Mouse (Mus musculus) cerebellum, postnatal 36 days (tissue): ENCODE results near the gene Fblim1.

Experiments
- DNase-seq, 2 experiments: peaks; one replicate each; pipeline ENCODE4 v3.0.0; 2021 to 2022; ENCODE audit warnings: mixed read lengths in 2 of 2

Gene Fblim1

GRCm38 (mm10) chr4:141605861-141606260 is at the start of gene Fblim1:
Gene Fblim1 (minus strand): TSS chr4:141606096.
- DNase-seq, result no peak

- DNase-seq, result no peak
These were observed 48.6 kb upstream of the Fblim1 start for GRCm38 (mm10) chr4:141654509-141654908.

GRCm38 (mm10) chr4:141653813-141654212 is 47.9 kb upstream of the Fblim1 start:
- DNase-seq, result no peak

GRCm38 (mm10) chr4:141653044-141653443 is 47.1 kb upstream of the Fblim1 start:
- DNase-seq, result no peak

- DNase-seq, result no peak
These were observed 46.0 kb upstream of the Fblim1 start for GRCm38 (mm10) chr4:141651944-141652343.

- DNase-seq, result no peak
These were observed 45.4 kb upstream of the Fblim1 start for GRCm38 (mm10) chr4:141651286-141651685.

- no peak for DNase-seq
These were observed 43.3 kb upstream of the Fblim1 start for GRCm38 (mm10) chr4:141649244-141649643.

- no peak for DNase-seq
These were observed 42.4 kb upstream of the Fblim1 start for GRCm38 (mm10) chr4:141648262-141648661.

GRCm38 (mm10) chr4:141647187-141647586 is 41.3 kb upstream of the Fblim1 start:
- no peak for DNase-seq

- DNase-seq, result no peak
These were observed 40.1 kb upstream of the Fblim1 start for GRCm38 (mm10) chr4:141645988-141646387.

GRCm38 (mm10) chr4:141643118-141643855 is 37.4 kb upstream of the Fblim1 start:
- peak; percentile 53 to 62 for DNase-seq

- peak in 1 of 2 experiments; percentile 14 for DNase-seq
These were observed 36.3 kb upstream of the Fblim1 start for GRCm38 (mm10) chr4:141641961-141642811.

GRCm38 (mm10) chr4:141641353-141641771 is 35.5 kb upstream of the Fblim1 start:
- DNase-seq, result peak in 1 of 2 experiments; percentile 15

GRCm38 (mm10) chr4:141639474-141639873 is 33.6 kb upstream of the Fblim1 start:
- DNase-seq, result no peak

GRCm38 (mm10) chr4:141636693-141637092 is 30.8 kb upstream of the Fblim1 start:
- DNase-seq, result peak; percentile 47 to 54

- no peak for DNase-seq
These were observed 30.1 kb upstream of the Fblim1 start for GRCm38 (mm10) chr4:141635991-141636390.

- peak in 1 of 2 experiments; percentile 6 for DNase-seq
These were observed 26.4 kb upstream of the Fblim1 start for GRCm38 (mm10) chr4:141632111-141632873.

GRCm38 (mm10) chr4:141631250-141631649 is 25.4 kb upstream of the Fblim1 start:
- DNase-seq, result no peak

GRCm38 (mm10) chr4:141630021-141630420 is 24.1 kb upstream of the Fblim1 start:
- DNase-seq, result peak in 1 of 2 experiments; percentile 2

- no peak for DNase-seq
These were observed 22.8 kb upstream of the Fblim1 start for GRCm38 (mm10) chr4:141628661-141629060.

GRCm38 (mm10) chr4:141627502-141627901 is 21.6 kb upstream of the Fblim1 start:
- DNase-seq, result peak in 1 of 2 experiments; percentile 2

- DNase-seq, result no peak
These were observed 20.1 kb upstream of the Fblim1 start for GRCm38 (mm10) chr4:141625774-141626550.
